Mouse (Mus musculus): ENCODE results near the gene Rtn3. TPM values are rescaled to one million over a fixed set of nuclear protein-coding genes. Genes with fewer than 3 reads are reported as not detected.

The Rtn3 gene
- total and polyA plus RNA-seq, 2 experiments from 2014 or later = 70.4 to 99.7 TPM

- 85% methylated on average over 2 of the region's 2 CpGs for WGBS
- Histone ChIP-seq H3K4me1 (ENCODE audit: control insufficient read depth, insufficient read depth) (peaks cover 16% of the 10 kb centered on the region; the same call in 1 of the 2 replicates), H3K4me3 (ENCODE audit: low read depth, low read length) (no peak overlapping the region)
These were observed 12.4 kb downstream of the Rtn3 start for GRCm38 (mm10) chr19:7470643-7471042.

DNA sequence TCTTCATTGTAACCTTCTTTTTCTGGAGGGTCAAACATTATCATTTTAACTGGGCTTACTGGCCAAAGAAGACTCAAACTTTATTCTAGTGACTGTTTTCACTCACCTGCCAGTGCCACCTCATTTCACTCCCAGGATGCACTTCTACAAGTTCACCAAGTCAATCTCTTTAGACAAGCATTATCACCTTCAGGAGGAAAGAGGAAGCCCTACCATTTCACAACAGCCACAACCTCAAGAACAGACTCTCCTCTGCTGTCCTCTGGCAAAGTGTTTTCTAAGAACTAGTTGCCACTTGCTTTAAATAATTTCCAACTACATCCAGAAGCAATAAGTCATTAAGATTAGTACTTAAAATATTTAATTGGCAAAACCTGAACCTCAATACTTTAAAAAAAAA is 15.2 kb downstream of the Rtn3 start:
- ATAC-seq (ENCODE audit: insufficient read depth, low read depth) (no peak), DNase-seq (ENCODE audit: low spot score) (no peak)
- TF ChIP-seq EP300 (IDR thresholded peaks at IDR 0.05; ENCODE audit: low read depth) (no peak), CTCF (IDR thresholded peaks at IDR 0.05; ENCODE audit: low read depth) (no peak)
- H3K4me1 ChIP-seq (ENCODE audit: control insufficient read depth, insufficient read depth) = peaks cover 16% of the 10 kb centered on the region; the same call in 1 of the 2 replicates
- H3K27me3 ChIP-seq (ENCODE audit: control insufficient read depth, insufficient read depth, low read length) = no peaks in the 10 kb centered on the region
- no peak overlapping the region for H3K9ac ChIP-seq (replicated peaks; ENCODE audit: low read depth, low read length)
- H3K9me3 ChIP-seq (replicated peaks; ENCODE audit: control insufficient read depth, low read length) = no peaks in the 10 kb centered on the region
- H3K4me3 ChIP-seq (ENCODE audit: low read depth, low read length) = no peak overlapping the region
- H3K36me3 ChIP-seq (replicated peaks; ENCODE audit: control insufficient read depth, insufficient read depth, low read length) = peaks cover 22% of the 10 kb centered on the region
- H3K27ac ChIP-seq (ENCODE audit: low read depth) = no peak overlapping the region
- no peak overlapping the region for H3K4me2 ChIP-seq (ENCODE audit: low read depth, low read length)

More at GRCm38 (mm10) chr19:7470643-7471042, 12.4 kb downstream of the Rtn3 start:
- DNase-seq (ENCODE audit: low spot score) = no peak
- Histone ChIP-seq H3K27me3 (ENCODE audit: control insufficient read depth, insufficient read depth, low read length) (no peaks in the 10 kb centered on the region), H3K9ac (replicated peaks; ENCODE audit: low read depth, low read length) (no peak overlapping the region), H3K4me2 (ENCODE audit: low read depth, low read length) (no peak overlapping the region), H3K36me3 (replicated peaks; ENCODE audit: control insufficient read depth, insufficient read depth, low read length) (peaks cover 29% of the 10 kb centered on the region), H3K9me3 (replicated peaks; ENCODE audit: control insufficient read depth, low read length) (no peaks in the 10 kb centered on the region), H3K27ac (ENCODE audit: low read depth) (no peak overlapping the region)
- TF ChIP-seq CTCF (IDR thresholded peaks at IDR 0.05; ENCODE audit: low read depth) = no peak
- no peak for ATAC-seq (ENCODE audit: insufficient read depth, low read depth)

DNA sequence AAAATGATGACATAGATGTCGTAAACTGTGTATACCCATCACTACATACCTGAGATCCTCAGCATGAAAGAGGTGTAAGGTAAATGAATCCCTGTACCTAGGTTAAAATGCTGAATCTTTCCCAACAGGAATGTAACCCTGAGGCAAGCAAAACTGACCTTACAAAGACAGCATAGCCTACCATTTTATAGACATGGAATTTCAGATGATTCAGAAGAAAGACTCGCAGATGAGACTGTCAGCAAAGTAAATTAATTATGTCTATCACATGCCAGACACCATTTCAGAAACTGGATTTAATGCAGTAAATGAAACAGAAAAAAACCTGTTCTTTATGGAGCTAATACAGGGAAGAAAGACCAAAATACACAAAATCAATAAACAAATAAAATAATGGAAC is 23.7 kb downstream of the Rtn3 start:
- no peak for TF ChIP-seq EP300 (IDR thresholded peaks at IDR 0.05; ENCODE audit: low read depth)
- no peak for TF ChIP-seq CTCF (IDR thresholded peaks at IDR 0.05; ENCODE audit: low read depth)
- DNase-seq (ENCODE audit: low spot score) (no peak), ATAC-seq (ENCODE audit: insufficient read depth, low read depth) (no peak)
- H3K4me1 ChIP-seq (ENCODE audit: control insufficient read depth, insufficient read depth) = no peaks in the 10 kb centered on the region
- no peaks in the 10 kb centered on the region for H3K27me3 ChIP-seq (ENCODE audit: control insufficient read depth, insufficient read depth, low read length)
- peaks cover 26% of the 10 kb centered on the region for H3K36me3 ChIP-seq (replicated peaks; ENCODE audit: control insufficient read depth, insufficient read depth, low read length)
- H3K4me3 ChIP-seq (ENCODE audit: low read depth, low read length) = no peak overlapping the region
- no peak overlapping the region for H3K9ac ChIP-seq (replicated peaks; ENCODE audit: low read depth, low read length)
- H3K27ac ChIP-seq (ENCODE audit: low read depth) = no peak overlapping the region
- no peak overlapping the region for H3K4me2 ChIP-seq (ENCODE audit: low read depth, low read length)
- no peaks in the 10 kb centered on the region for H3K9me3 ChIP-seq (replicated peaks; ENCODE audit: control insufficient read depth, low read length)
- WGBS = 93% methylated on average over 2 of the region's 2 CpGs

- DNase-seq (ENCODE audit: low spot score) = no peak
- ATAC-seq (ENCODE audit: insufficient read depth, low read depth) = no peak
- H3K4me3 ChIP-seq (ENCODE audit: low read depth, low read length) = no peak overlapping the region
- H3K27me3 ChIP-seq (ENCODE audit: control insufficient read depth, insufficient read depth, low read length) = no peaks in the 10 kb centered on the region
- H3K36me3 ChIP-seq (replicated peaks; ENCODE audit: control insufficient read depth, insufficient read depth, low read length) = peaks cover 26% of the 10 kb centered on the region
- H3K4me2 ChIP-seq (ENCODE audit: low read depth, low read length) = no peak overlapping the region
- no peaks in the 10 kb centered on the region for H3K4me1 ChIP-seq (ENCODE audit: control insufficient read depth, insufficient read depth)
- no peak overlapping the region for H3K27ac ChIP-seq (ENCODE audit: low read depth)
- H3K9ac ChIP-seq (replicated peaks; ENCODE audit: low read depth, low read length) = no peak overlapping the region
- TF ChIP-seq EP300 (IDR thresholded peaks at IDR 0.05; ENCODE audit: low read depth) (no peak), CTCF (IDR thresholded peaks at IDR 0.05; ENCODE audit: low read depth) (no peak)
- H3K9me3 ChIP-seq (replicated peaks; ENCODE audit: control insufficient read depth, low read length) = no peaks in the 10 kb centered on the region
These were observed 24.2 kb downstream of the Rtn3 start for GRCm38 (mm10) chr19:7458901-7459300.

- ATAC-seq (ENCODE audit: insufficient read depth, low read depth) (no peak), DNase-seq (ENCODE audit: low spot score) (no peak)
- Histone ChIP-seq H3K36me3 (replicated peaks; ENCODE audit: control insufficient read depth, insufficient read depth, low read length) (peaks cover 22% of the 10 kb centered on the region), H3K4me3 (ENCODE audit: low read depth, low read length) (no peak overlapping the region), H3K27ac (ENCODE audit: low read depth) (no peak overlapping the region), H3K4me2 (ENCODE audit: low read depth, low read length) (no peak overlapping the region), H3K9me3 (replicated peaks; ENCODE audit: control insufficient read depth, low read length) (no peaks in the 10 kb centered on the region), H3K4me1 (ENCODE audit: control insufficient read depth, insufficient read depth) (no peaks in the 10 kb centered on the region), H3K27me3 (ENCODE audit: control insufficient read depth, insufficient read depth, low read length) (no peaks in the 10 kb centered on the region), H3K9ac (replicated peaks; ENCODE audit: low read depth, low read length) (no peak overlapping the region)
- 55% methylated on average over 2 of the region's 2 CpGs for WGBS
- 0 out of 2 replicates have a peak, but pooled peaks have one; percentile 11 for TF ChIP-seq CTCF (IDR thresholded peaks at IDR 0.05; ENCODE audit: low read depth)
- TF ChIP-seq EP300 (IDR thresholded peaks at IDR 0.05; ENCODE audit: low read depth) = no peak
These were observed 26.3 kb downstream of the Rtn3 start for GRCm38 (mm10) chr19:7456803-7457202.

- Histone ChIP-seq H3K4me1 (ENCODE audit: control insufficient read depth, insufficient read depth) (no peaks in the 10 kb centered on the region), H3K27ac (ENCODE audit: low read depth) (no peak overlapping the region), H3K9me3 (replicated peaks; ENCODE audit: control insufficient read depth, low read length) (no peaks in the 10 kb centered on the region), H3K4me2 (ENCODE audit: low read depth, low read length) (no peak overlapping the region), H3K4me3 (ENCODE audit: low read depth, low read length) (no peak overlapping the region), H3K9ac (replicated peaks; ENCODE audit: low read depth, low read length) (no peak overlapping the region), H3K27me3 (ENCODE audit: control insufficient read depth, insufficient read depth, low read length) (no peaks in the 10 kb centered on the region), H3K36me3 (replicated peaks; ENCODE audit: control insufficient read depth, insufficient read depth, low read length) (peaks cover 4% of the 10 kb centered on the region; the same call in 1 of the 2 replicates)
- DNase-seq (ENCODE audit: low spot score) (no peak), ATAC-seq (ENCODE audit: insufficient read depth, low read depth) (no peak)
- TF ChIP-seq EP300 (IDR thresholded peaks at IDR 0.05; ENCODE audit: low read depth) (no peak), CTCF (IDR thresholded peaks at IDR 0.05; ENCODE audit: low read depth) (no peak)
- WGBS = 69% methylated on average over 1 of the region's 1 CpGs
These were observed 37.5 kb downstream of the Rtn3 start for GRCm38 (mm10) chr19:7445596-7445995.
